Mouse (Mus musculus) heart, embryonic 14.5 days (tissue): ENCODE data around the gene Pirt. TPM values are rescaled to one million over a fixed set of nuclear protein-coding genes. Genes with fewer than 3 reads are reported as not detected.

ENCODE experiments used
- ATAC-seq: fragments of 200-750 bp; cut with Nextera tagmentation; 2 replicates; pipeline ENCODE4 v1.8.0; 2017; ENCODE audit warnings: low read depth, moderate TSS enrichment; ENCODE audit not compliant: insufficient number of reproducible peaks, insufficient read depth, low FRiP score
- H3K27ac ChIP-seq, 2 experiments: fragments of 200-500 bp in 1 of 2; fragments of 300-500 bp in 1 of 2; sonication (generic) in 1 of 2; replicated peaks in 1 of 2; 2 replicates each; pipeline ENCODE4 v1.5.1; 2012 to 2014; ENCODE audit warnings: low read depth in 2 of 2, low read length in 2 of 2, control low read depth in 1 of 2, mild to moderate bottlenecking in 1 of 2, mixed read lengths in 1 of 2; ENCODE audit not compliant: control insufficient read depth in 1 of 2, insufficient read depth in 1 of 2
- H3K27me3 ChIP-seq: fragments of 300-500 bp; sonication (generic); 2 replicates; pipeline ENCODE4 v1.6.1; 2014; ENCODE audit warnings: mild to moderate bottlenecking, low read length, control low read depth; ENCODE audit not compliant: control insufficient read depth, insufficient read depth
- H3K36me3 ChIP-seq: fragments of 300-500 bp; sonication (generic); 2 replicates; pipeline ENCODE4 v1.6.1; 2014; ENCODE audit warnings: mild to moderate bottlenecking, control low read depth, low read length, mixed read lengths; ENCODE audit not compliant: control insufficient read depth, insufficient read depth
- H3K4me1 ChIP-seq, 2 experiments: fragments of 200-500 bp in 1 of 2; fragments of 300-500 bp in 1 of 2; sonication (generic) in 1 of 2; 2 replicates each; pipeline ENCODE4 v1.6.1; 2012 to 2014; ENCODE audit warnings: low read length in 2 of 2, control low read depth in 1 of 2, mixed read lengths in 1 of 2; ENCODE audit not compliant: control insufficient read depth in 2 of 2, insufficient read depth in 2 of 2
- H3K4me2 ChIP-seq: fragments of 300-500 bp; sonication (generic); 2 replicates; pipeline ENCODE4 v1.6.1; 2014; ENCODE audit warnings: mild to moderate bottlenecking, low read length
- H3K4me3 ChIP-seq, 2 experiments: fragments of 200-500 bp in 1 of 2; fragments of 300-500 bp in 1 of 2; sonication (generic) in 1 of 2; 2 replicates each; pipeline ENCODE4 v1.5.1; 2012 to 2014; ENCODE audit warnings: low read length in 2 of 2, mild to moderate bottlenecking in 2 of 2, control low read depth in 1 of 2, low read depth in 1 of 2, moderate library complexity in 1 of 2; ENCODE audit not compliant: control insufficient read depth in 1 of 2, insufficient read depth in 1 of 2
- H3K9ac ChIP-seq: fragments of 300-500 bp; sonication (generic); 2 replicates; pipeline ENCODE4 v1.6.1; 2014; ENCODE audit warnings: mild to moderate bottlenecking, low read length
- H3K9me3 ChIP-seq: fragments of 300-500 bp; sonication (generic); 2 replicates; pipeline ENCODE4 v1.6.1; 2016; ENCODE audit warnings: low read length, control low read depth; ENCODE audit not compliant: control insufficient read depth
- WGBS: fragments of 180-500 bp; shearing (Covaris S2); extraction: QIAGEN DNeasy Blood & Tissue Kit; methylation state at CpG from one replicate; pipeline ENCODE4 v1.1.7; 2014; 5-methylcytosine and 5-hydroxymethylcytosine counted together
- polyA plus RNA-seq: library from polyadenylated mRNA; unstranded; fragments of >200 nt; fragmentation: Nextera tagmentation; extraction: Ambion mirVana; gene quantifications from 2 replicates; pipeline ENCODE4 v1.2.1, GENCODE M21; 2014

Gene Pirt
- polyA plus RNA-seq, 1 experiment from 2014 or later = 8.9 TPM

GRCm38 (mm10) chr11:66975606-66976330, 64.0 kb downstream of the Pirt start:
- Histone ChIP-seq H3K4me1 (no peaks in the 10 kb centered on the region; a peak in 1 of 4 replicates), H3K9me3 (peaks cover 15% of the 10 kb centered on the region), H3K4me3 (no peak overlapping the region), H3K9ac (no peak overlapping the region), H3K4me2 (no peak overlapping the region), H3K27ac (no peak overlapping the region), H3K36me3 (no peaks in the 10 kb centered on the region), H3K27me3 (no peaks in the 10 kb centered on the region)
- 78% methylated on average over 7 of the region's 7 CpGs for WGBS
- ATAC-seq = no peak

Other genes starting within 250 kb of the Pirt start
- 0.22 TPM in 1 of 2 replicates, not detected in the other for gene Tmem238l, start 44.7 kb downstream of the Pirt start, polyA plus RNA-seq
- gene Tmem220, start 113.2 kb downstream of the Pirt start, polyA plus RNA-seq = 1.7 and 2.5 TPM in 2 replicates
- gene Adprm, start 140.6 kb downstream of the Pirt start, polyA plus RNA-seq = 17.8 and 20.4 TPM in 2 replicates
- 20.4 and 23.1 TPM in 2 replicates for gene Sco1, start 140.7 kb downstream of the Pirt start, polyA plus RNA-seq
- 0.57 TPM in 1 of 2 replicates, not detected in the other for gene Myh3, start 166.3 kb downstream of the Pirt start, polyA plus RNA-seq